Mouse (Mus musculus): ENCODE measurements around the gene Ring1.
"Not testable (repeated sequence)": the region's sequence is repeated elsewhere in the genome, so short reads cannot be mapped to it uniquely, and the experiment has no call there.

Ring1 gene

DNA sequence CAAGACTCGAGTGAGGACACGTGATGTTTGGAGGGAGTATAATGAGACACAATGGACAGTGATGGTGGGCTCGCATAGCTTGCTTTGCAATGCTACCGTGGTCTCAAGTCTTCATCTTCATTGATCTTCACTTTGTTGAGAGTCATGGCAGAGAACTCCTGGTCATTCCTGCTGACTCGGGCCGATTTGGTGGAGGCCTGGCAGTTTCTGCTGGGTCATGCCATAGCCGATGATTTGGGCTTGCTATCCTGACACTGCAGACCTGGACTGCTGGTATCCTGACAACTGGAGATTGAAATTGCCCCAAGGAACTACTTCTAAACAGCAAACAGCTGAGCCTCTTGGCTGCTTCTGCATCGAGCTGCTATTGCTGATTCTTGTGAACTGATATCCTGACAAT, 29.5 kb downstream of the Ring1 start:
- no peak for DNase-seq (ENCODE audit: low spot score)

DNA sequence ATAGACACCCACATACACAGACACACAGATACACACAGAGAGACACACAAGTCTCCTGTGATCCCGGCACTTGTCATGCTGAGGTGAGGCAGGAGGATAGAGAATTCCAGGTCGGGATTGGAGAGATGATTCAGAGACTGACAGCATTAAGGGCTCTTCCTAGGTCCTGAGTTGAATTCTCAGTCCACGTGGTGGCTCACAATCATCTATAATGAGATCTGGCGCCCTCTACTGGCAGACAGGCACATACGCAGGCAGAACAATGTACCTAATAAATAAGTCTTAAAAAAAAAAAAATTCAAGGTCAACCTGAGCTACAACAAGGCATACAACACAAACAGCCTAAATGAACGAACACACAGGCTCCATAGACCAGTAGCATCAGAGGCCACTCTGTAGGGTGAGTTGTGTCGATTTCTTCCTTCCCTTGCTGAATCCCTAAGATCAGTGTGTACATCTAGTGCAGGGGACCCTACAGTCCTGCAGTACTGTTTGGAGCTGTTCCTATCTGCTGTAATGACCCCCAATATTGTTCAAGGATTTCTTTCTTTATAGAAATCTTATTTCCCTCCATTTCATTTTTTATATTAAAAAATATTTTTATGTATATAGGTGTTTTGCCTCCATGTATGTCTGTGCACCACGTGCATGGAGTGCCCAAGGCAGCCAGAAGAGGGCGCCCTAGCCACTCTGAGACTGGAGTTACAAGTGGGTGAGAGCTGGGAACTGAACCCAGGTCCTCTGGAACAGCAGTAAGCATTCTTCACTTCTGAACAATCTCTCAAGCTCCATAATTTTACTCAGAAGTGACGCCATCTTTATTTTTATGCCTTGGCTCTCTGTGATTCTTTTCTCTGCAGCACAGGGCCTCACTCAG, 32.5 kb downstream of the Ring1 start:
- DNase-seq (ENCODE audit: low spot score): peak; percentile 81

DNA sequence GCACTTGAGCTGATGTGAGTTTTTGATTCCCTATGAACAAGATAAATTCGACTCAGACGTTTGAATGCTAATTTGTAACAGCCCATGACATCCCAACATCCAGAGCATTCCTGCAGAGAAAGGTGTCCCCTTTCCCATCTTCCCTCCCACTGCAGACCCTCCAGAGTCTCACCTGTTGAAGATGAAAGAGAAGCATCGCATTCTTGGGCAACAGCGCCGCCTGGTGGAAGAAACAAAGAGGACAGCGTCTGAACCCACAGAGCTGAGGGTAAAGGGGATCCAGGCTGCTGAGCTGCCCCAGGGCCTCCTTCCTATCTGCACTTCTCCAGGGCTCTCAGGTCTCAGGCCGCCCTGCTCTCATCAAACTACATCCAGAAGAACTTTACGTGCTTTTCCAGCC, 42.3 kb downstream of the Ring1 start:
- DNase-seq (ENCODE audit: low spot score): not testable (repeated sequence)

DNA sequence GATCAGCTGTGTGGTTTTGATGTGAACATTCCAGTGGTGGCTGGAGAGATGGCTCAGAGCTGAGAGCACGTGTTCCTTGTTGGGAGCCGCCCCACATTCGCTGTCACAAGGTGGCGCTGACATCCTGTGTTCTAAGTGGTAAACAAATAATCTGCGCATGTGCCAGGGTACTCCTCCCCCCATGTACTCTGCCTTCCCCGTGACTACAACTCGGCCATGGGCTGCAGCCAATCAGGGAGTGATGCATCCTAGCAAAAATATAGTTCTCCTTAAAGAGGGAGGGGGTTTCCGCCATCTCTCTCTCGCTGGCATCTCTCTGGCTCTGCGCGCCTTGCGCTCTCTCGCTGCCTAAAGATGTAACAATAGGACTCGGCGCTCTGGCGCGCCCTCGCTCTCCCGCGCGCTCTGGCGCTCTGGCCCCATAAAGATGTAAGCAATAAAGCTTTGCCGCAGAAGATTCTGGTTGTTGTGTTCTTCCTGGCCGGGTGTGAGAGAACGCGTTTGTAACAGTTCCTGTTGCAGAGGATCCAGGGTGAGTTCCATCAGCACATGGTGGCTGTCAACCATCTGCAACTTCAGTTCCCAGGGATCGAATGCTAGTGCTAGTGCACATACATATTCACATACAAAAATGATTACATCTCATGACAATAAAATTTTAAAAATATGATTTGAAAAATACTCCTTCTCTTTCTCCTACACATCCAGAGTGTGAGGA, 43.1 kb downstream of the Ring1 start:
- not testable (repeated sequence) for DNase-seq (ENCODE audit: low spot score)

DNA sequence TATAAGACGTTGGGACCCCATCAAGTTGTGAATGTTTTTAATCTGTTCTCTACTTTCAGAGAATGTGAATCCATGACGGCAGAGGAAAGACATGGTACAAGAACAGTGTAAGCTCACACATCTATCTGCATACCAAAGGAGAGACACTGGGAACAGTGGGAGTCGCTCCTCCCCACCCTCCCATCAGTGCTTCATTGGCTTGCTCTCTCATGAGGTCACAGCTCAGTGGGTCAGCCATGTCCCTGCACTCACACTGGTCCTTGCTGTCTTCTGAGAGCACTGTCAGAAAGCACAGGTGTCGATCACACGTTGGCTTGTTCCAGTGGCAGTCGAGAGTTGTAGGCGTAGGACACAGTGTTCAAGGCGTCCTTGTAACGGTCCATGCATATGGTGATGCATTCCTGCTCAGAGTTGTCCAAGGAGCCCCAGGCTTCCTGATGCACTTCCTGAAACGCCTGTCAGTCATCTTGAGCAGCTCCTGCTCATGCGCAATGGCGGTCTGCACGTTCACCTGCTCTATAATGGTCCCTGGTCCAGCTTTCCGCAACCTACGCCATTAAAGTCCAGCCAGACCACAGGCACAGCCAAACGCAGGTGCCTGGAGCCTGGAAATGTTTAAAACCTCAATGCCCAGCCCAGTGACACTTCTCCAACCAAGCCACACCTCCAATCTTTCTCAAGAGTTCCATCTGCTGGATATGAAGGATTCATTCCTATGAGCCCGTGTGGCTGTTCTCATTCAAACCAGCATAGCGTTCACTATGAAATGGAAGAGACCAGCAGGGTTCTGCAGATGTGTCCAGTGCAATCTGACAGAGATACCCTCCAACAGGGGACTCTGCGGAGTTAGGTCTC, 44.1 kb downstream of the Ring1 start:
- no peak for DNase-seq (ENCODE audit: low spot score)

DNA sequence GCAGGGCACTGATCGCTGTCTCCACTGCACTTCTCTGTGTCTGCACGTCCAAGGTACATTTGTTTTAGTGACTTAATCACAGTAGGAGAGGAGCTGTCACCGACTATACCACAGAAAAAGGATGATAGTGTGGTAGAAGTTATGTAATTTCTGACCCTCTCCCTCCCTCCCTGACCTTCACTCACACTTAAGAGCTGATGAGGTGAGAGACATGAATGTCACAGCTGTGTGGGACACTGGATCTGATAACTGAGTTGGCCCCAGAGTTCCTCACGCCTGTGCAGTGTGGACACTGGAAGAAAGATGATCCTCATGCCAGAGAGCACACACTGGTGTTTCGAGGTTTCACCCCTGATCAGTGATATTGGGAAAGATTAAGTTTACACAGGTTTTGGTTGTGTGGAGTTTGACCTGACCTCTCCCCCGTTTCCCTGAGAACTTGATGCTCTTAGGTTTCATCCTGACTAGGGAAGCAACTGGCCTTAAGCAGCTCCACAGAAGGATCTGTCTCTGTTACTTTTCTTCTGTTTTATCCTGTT, 44.9 kb downstream of the Ring1 start:
- DNase-seq (ENCODE audit: low spot score): no peak

DNA sequence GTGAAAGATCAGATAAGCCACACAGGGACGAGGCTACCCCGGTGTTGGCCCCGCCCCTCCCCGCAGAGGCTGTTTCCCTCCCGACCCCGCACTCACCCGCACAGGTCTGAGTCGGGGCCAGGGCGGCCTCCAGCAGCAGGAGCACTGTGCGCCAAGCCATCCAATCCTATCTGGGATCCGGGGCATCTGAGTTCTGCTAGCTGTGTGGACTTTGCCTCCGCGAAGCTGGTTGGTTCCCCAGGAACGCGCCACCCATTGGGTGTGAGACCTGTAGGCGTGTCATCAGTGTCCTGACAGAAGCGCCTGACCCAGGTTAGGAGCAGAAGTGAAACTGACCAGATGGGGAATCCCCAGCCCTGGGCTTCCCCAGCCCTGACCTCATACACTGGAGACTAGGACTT, 45.8 kb downstream of the Ring1 start:
- DNase-seq (ENCODE audit: low spot score): no peak

DNA sequence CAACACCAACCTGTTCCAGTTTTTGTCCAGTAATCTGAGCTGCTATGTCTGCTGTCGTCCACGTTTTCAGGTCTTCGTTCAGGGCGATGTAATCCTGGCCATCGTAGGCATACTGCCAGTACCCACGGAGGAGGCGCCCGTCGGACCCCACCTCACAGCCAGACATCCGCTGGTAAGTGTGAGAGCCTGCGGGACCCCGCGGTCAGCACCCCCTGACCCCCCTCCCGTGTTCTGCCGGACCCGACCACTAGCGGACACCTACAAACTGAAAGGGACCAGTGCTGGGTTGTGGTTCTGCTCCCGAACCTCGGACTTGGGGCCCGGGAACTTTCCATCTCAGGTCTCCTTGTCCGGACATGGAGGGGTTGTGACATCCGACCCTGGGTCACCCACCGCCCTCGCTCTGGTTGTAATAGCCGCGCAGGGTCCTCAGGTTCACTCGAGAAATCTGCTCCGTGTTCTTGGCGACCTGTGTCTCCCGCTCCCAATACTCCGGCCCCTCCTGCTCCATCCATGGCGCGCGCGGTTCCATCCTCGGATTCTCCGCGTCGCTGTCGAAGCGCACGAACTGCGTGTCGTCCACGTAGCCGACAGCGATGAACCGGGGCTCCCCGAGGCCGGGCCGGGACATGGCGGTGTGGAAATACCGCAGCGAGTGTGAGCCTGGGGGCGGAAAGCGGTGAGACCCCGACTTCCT, 46.5 kb downstream of the Ring1 start:
- no peak for DNase-seq (ENCODE audit: low spot score)

DNA sequence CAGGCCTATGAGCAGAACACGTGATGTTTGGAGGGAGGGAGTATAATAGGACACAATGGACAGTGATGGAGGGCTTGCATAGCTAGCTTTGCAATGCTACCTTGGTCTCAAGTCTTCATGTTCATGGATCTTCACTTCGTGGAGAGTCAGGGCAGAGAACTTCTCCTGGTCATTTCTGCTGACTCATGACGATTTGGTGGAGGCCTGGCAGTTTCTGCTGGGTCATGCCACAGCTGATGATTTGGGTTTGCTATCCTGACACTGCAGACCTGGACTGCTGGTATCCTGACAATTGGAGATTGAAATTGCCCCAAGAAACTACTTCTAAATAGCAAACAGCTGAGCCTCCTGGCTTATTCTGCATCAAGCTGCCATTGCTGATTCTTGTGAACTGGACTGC, 50.9 kb downstream of the Ring1 start:
- DNase-seq (ENCODE audit: low spot score): no peak

DNA sequence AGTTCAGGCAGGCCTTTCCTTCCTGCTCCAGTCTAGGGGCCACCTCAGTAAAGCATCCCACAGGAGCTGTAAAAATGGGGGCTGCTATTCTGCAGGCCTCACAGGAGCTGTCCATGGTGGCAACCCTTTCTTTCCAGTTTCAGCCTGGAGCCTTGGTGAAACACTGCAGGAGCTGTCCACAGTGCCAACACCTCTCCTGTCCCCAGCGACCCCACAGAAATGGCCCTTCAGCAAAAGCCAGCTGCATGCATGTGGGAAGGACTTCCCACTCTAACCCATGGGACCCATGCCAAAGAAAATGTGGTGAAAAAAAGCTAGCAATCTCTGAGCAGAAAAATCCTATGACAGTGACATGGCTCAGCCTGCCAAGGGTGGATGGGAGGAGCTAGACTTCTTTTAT, 51.8 kb downstream of the Ring1 start:
- DNase-seq (ENCODE audit: low spot score): peak; percentile 71

Measured in adipocyte (in vitro differentiated cells).